Mouse (Mus musculus) embryonic facial prominence, embryonic 15.5 days (tissue): ENCODE data around the gene Sec1. TPM values are rescaled to one million over a fixed set of nuclear protein-coding genes. Genes with fewer than 3 reads are reported as not detected.
"Not testable (repeated sequence)": the region's sequence is repeated elsewhere in the genome, so short reads cannot be mapped to it uniquely, and the experiment has no call there.

Experiments
- ATAC-seq: fragments of 200-750 bp; cut with Nextera tagmentation; 2 replicates; pipeline ENCODE4 v1.8.0; 2017; ENCODE audit warnings: low read depth, moderate TSS enrichment; ENCODE audit not compliant: insufficient number of reproducible peaks, low FRiP score, low TSS enrichment
- H3K27ac ChIP-seq: fragments of 300-500 bp; sonication (generic); replicated peaks from 2 replicates; pipeline ENCODE4 v1.5.1; 2015; ENCODE audit warnings: mild to moderate bottlenecking, inconsistent platforms
- H3K27me3 ChIP-seq: fragments of 300-500 bp; sonication (generic); 2 replicates; pipeline ENCODE4 v1.6.1; 2015; ENCODE audit warnings: inconsistent platforms
- H3K36me3 ChIP-seq: fragments of 300-500 bp; sonication (generic); 2 replicates; pipeline ENCODE4 v1.6.1; 2015; ENCODE audit warnings: mild to moderate bottlenecking, inconsistent platforms
- H3K4me1 ChIP-seq: fragments of 300-500 bp; sonication (generic); 2 replicates; pipeline ENCODE4 v1.6.1; 2015; ENCODE audit warnings: inconsistent platforms
- H3K4me2 ChIP-seq: fragments of 300-500 bp; sonication (generic); replicated peaks from 2 replicates; pipeline ENCODE4 v1.6.1; 2015; ENCODE audit warnings: mild to moderate bottlenecking, inconsistent platforms
- H3K4me3 ChIP-seq: fragments of 300-500 bp; sonication (generic); replicated peaks from 2 replicates; pipeline ENCODE4 v1.5.1; 2015; ENCODE audit warnings: mild to moderate bottlenecking, inconsistent platforms
- H3K9ac ChIP-seq: fragments of 300-500 bp; sonication (generic); 2 replicates; pipeline ENCODE4 v1.6.1; 2015; ENCODE audit warnings: inconsistent platforms
- H3K9me3 ChIP-seq: fragments of 300-500 bp; sonication (generic); replicated peaks from 2 replicates; pipeline ENCODE4 v1.6.1; 2016; ENCODE audit warnings: inconsistent platforms
- WGBS: fragments of 180-500 bp; shearing (Covaris S2); methylation state at CpG from one replicate; pipeline ENCODE4 v1.1.7; 2015; 5-methylcytosine and 5-hydroxymethylcytosine counted together
- polyA plus RNA-seq: library from polyadenylated mRNA; unstranded; fragments of >200 nt; fragmentation: Nextera tagmentation; extraction: Ambion mirVana; gene quantifications from 2 replicates; pipeline ENCODE4 v1.2.1, GENCODE M21; 2015

Gene Sec1
- polyA plus RNA-seq, 1 experiment from 2014 or later = 9.6 TPM

DNA sequence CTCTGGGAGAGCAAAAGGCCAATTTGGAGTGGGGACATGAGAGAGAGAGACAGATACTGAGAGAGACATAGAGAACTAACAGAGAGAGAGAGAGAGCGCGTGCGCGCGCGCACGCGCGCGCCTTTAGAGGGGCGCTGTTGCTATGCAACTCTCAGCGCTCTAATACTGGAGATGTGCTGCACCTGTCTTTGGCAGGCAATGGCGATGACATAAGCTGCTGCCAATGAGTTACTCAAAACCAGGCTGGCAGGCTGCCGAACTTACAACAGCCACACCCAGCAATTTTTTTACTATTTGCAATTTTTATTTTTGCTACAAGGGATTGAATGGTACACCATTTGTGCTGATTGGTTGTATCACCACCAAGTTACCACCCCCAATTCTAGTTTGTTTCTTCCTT, 26.4 kb downstream of the Sec1 start:
- Histone ChIP-seq H3K27me3 (no peaks in the 10 kb centered on the region), H3K27ac (no peak overlapping the region), H3K4me1 (peaks cover 12% of the 10 kb centered on the region; the same call in 1 of the 2 replicates), H3K4me2 (no peak overlapping the region), H3K9ac (no peak overlapping the region), H3K36me3 (no peaks in the 10 kb centered on the region), H3K4me3 (no peak overlapping the region), H3K9me3 (no peaks in the 10 kb centered on the region)
- WGBS = 67% methylated on average over 14 of the region's 14 CpGs
- ATAC-seq = no peak

DNA sequence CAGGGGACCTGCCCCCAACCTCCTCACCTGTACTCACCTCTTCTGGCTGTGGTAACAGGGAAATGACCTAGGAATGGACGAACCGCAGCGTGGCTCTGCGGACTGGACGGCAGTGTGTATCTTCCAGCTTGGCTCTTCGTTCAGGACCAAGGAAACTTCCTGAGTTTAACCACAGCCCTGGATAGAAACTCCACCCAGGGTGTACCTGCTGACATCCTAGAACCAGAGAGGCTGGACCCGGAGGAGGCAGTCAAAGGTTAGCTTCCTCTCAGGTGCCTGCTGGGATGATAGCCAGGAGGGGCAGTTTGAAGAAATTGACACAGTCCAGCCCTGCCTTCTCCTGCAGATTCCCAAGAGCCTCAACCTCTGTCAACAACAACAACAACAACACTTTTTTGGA, 28.0 kb downstream of the Sec1 start, which contains the start of gene Fut2:
Fut2 (minus strand) TSS at position 234 of the 400 bp plus-strand sequence.
- Histone ChIP-seq H3K4me2 (peak within 1 kb of the TSS; percentile 1; the same call in 1 of the 2 replicates), H3K9ac (no peak within 1 kb of the TSS), H3K27ac (peak within 1 kb of the TSS; percentile 56)

DNA sequence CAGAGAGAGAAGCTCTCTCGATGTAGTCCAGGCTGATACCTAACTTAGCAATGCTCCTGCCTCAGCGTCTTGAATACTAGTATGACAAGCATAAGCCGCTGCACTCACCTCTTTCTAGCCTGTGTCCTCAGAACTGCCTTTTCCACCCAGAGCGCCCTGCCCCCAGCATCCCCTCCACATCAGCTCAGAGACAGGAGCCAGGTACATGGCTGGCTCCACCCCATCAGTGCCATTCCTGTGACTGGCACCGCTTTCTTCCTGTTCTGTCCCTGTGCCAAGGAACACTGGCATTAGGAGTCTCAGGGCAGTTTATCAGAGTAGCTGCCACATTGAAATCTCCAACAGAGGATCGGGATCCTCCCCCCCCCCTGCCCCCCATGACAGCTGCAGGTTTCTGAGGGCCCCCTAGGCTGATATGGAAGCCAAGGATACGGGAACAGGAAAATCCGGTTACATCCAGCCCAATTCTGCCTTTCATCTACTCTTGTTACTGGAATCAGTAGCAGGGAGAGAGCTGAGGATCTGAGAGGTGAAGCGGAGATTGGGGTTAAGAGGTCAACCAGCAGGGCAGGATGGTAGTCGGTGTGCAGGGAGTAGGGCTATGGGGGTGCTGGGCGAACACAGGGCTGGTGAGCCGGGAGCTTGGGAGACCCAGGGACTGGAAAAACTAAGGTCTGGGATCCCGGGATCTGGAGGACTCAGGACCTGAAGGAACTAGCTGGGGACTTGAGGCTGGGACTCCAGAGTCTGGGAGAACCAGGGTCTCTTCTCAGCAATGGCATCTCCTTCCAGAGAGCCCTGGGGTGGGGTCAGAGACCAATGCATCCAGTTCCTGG, 28.7 kb downstream of the Sec1 start:
- no peak; the same call in 1 of the 2 replicates for ATAC-seq
- H3K27me3 ChIP-seq = no peaks in the 10 kb centered on the region
- H3K4me3 ChIP-seq = no peak overlapping the region
- peak overlapping the region; percentile 56 for H3K27ac ChIP-seq
- WGBS = 37% methylated on average over 13 of the region's 13 CpGs
- peaks cover 12% of the 10 kb centered on the region; the same call in 1 of the 2 replicates for H3K4me1 ChIP-seq
- H3K9ac ChIP-seq = no peak overlapping the region
- no peaks in the 10 kb centered on the region for H3K36me3 ChIP-seq
- peak overlapping the region; percentile 1; the same call in 1 of the 2 replicates for H3K4me2 ChIP-seq
- no peaks in the 10 kb centered on the region for H3K9me3 ChIP-seq

More for the DNA sequence above, 28.0 kb downstream of the Sec1 start, which contains the start of gene Fut2:
- 79% methylated on average over 7 of the region's 7 CpGs for WGBS
- ATAC-seq = no peak
- Histone ChIP-seq H3K27me3 (no peaks in the 10 kb centered on the region), H3K4me3 (no peak within 1 kb of the TSS), H3K9me3 (no peaks in the 10 kb centered on the region), H3K36me3 (no peaks in the 10 kb centered on the region), H3K4me1 (peaks cover 12% of the 10 kb centered on the region; the same call in 1 of the 2 replicates)

DNA sequence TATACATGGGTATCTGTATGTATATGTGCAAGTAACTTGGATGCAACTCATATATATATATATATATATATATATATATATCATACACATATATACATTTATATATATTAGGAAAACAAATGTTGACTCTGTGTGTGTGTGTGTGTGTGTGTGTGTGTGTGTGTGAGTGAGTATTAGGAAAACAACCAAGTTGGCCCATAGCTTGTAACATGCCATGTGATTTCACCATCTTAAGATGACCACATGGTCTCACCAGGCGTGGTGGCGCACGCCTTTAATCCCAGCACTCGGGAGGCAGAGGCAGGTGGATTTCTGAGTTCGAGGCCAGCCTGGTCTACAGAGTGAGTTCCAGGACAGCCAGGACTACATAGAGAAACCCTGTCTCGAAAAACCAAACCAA, 32.5 kb downstream of the Sec1 start:
- not testable (repeated sequence) for H3K4me3 ChIP-seq, H3K9ac ChIP-seq, H3K4me2 ChIP-seq, ATAC-seq, H3K27ac ChIP-seq, H3K9me3 ChIP-seq, H3K36me3 ChIP-seq, H3K27me3 ChIP-seq
- H3K4me1 ChIP-seq = peaks cover 12% of the 10 kb centered on the region; the same call in 1 of the 2 replicates
- WGBS = 87% methylated on average over 6 of the region's 6 CpGs

DNA sequence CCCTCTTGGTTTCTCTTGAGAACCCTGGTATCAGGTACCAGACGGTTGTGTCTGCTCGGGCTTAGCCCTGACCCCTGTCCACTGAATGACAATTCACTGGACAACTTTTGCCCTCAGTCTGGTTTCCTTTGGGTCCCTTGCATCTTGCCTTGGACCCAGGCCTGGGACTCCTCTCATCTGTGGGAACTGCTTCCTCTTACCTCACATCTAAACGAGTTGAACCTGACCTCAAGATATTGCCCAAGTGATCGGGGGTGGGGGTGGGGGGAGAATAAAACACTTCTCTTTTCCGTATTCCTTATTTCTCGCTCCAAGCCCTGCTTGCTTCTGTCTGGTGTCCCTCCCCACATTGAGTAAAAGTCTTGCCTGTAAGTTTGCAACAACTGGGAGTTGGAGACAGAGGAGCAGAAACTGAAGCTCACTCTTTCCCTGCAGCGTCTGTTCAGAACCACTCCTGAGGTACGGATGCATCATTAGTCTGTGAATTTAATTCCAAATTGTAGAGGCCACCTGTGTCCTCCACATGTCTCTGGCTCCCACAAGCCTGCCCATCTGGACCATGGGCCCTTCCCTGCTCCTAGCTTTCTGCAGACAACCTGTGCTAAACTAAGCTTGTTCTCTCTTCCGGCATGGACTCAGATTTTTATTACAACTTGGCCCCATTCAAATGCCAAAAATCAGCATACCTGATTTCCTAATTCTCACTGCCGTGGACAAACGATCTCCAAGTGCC, 33.3 kb downstream of the Sec1 start:
- no peaks in the 10 kb centered on the region for H3K36me3 ChIP-seq
- H3K9ac ChIP-seq = no peak overlapping the region
- no peak for ATAC-seq
- H3K4me2 ChIP-seq = no peak overlapping the region
- no peaks in the 10 kb centered on the region for H3K27me3 ChIP-seq
- WGBS = 77% methylated on average over 11 of the region's 11 CpGs
- no peaks in the 10 kb centered on the region for H3K9me3 ChIP-seq
- no peak overlapping the region for H3K27ac ChIP-seq
- H3K4me3 ChIP-seq = no peak overlapping the region
- peaks cover 17% of the 10 kb centered on the region for H3K4me1 ChIP-seq

DNA sequence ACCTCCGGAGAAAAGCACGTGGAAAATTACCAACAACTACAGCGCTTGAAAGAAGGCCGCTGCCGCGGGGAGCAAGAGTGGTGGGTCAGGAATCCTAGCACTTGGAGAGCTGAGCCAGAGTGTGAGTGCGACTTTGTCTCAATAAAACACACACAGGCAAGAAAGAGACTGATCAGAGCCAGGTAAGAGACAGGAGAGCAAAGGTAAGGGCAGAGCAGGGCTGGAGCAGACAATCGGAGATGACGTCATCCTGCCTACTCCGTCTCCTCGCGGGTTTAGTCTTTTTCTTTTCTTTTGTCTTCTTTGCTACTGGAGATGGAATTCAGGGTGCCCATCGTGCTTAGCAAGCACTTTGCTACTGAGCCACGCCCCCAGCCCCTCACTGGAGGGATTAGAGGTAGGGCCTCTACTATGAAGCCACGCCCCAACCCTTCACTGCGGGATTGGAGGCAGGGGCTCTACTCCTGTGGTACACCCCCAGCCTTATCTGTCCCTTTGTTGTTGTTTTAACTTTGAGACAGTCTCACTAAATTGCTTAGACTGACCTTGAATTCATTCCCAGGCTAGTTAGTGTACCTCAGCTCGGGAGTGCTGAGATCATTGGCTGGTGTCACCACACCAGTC, 39.7 kb downstream of the Sec1 start:
- Histone ChIP-seq H3K36me3 (no peaks in the 10 kb centered on the region), H3K27me3 (no peaks in the 10 kb centered on the region), H3K9me3 (no peaks in the 10 kb centered on the region), H3K4me1 (peaks cover 17% of the 10 kb centered on the region), H3K4me2 (peak overlapping the region; percentile 39), H3K4me3 (peak overlapping the region; percentile 6; the same call in 1 of the 2 replicates), H3K27ac (peak overlapping the region; percentile 69; the same call in 1 of the 2 replicates), H3K9ac (no peak overlapping the region)
- 28% methylated on average over 17 of the region's 17 CpGs for WGBS
- ATAC-seq = 0 out of 2 replicates have a peak, but pooled peaks have one; percentile 29

DNA sequence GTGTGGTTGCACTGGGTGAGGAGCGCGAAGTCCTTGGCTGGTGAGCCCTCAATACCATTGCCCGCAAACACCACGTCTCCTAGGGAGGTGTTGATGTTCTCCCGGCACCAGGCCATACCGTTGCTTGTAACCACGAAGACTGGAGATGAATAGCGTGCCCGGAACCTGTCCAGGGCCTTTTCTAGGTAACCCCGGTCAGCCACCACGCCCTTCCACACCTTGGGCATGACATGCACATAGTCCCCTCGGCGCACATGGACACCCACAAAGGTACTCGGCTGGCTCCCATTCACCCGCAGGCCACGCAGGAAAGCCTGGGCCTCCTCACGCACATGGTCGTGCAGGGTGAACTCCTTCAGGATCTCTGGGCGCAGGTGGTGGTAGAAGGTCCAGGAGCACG, 43.7 kb downstream of the Sec1 start:
- H3K27me3 ChIP-seq, H3K27ac ChIP-seq, H3K9me3 ChIP-seq, H3K4me1 ChIP-seq, H3K4me2 ChIP-seq, H3K36me3 ChIP-seq, H3K4me3 ChIP-seq, H3K9ac ChIP-seq, ATAC-seq: not testable (repeated sequence)
- WGBS = 93% methylated on average over 20 of the region's 20 CpGs

DNA sequence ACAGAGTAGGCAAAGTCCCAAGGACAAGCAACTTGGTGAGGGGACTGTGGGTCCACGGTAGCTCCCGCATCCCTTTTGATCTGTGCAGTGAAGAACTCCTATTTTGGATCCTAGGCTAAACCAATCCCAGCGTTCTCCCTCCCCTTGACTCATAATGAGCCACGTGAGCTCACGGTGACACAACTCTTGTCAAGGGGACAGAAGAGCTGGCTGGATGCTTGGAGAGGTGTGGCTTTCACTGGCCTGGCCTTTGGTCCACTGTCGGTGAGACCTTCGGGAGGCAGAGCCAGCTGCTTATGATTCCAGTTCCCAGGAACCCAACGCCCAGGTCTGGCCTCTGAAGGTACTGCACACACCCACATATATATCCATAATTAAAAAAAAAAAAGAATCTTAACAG, 44.9 kb downstream of the Sec1 start:
- H3K9me3 ChIP-seq = no peaks in the 10 kb centered on the region
- H3K36me3 ChIP-seq = no peaks in the 10 kb centered on the region
- no peak for ATAC-seq
- no peak overlapping the region for H3K9ac ChIP-seq
- no peaks in the 10 kb centered on the region for H3K27me3 ChIP-seq
- H3K4me2 ChIP-seq = no peak overlapping the region
- H3K27ac ChIP-seq = no peak overlapping the region
- 81% methylated on average over 8 of the region's 8 CpGs for WGBS
- H3K4me3 ChIP-seq = no peak overlapping the region
- H3K4me1 ChIP-seq = peaks cover 9% of the 10 kb centered on the region

DNA sequence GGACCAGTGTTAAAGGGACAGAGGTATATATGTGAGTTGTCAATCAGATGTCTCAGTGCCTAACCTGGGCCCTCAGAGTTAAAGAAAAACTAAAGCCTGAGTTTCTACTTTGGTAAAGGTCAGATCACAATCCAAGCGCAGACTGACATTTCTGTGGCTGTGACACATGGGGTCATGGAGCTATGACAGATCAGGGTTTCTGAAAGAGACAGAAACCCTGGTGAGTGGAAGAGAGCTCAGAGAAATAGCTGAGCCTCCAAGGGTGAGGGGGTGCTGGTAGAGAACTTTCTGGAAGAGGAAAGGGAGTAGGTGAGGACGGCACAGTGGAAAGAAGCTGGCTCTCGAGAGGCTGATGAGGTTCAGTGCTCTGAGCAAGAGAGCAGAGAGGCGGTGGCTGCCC, 47.5 kb downstream of the Sec1 start:
- Histone ChIP-seq H3K27me3 (no peaks in the 10 kb centered on the region), H3K9me3 (no peaks in the 10 kb centered on the region), H3K27ac (no peak overlapping the region), H3K36me3 (no peaks in the 10 kb centered on the region), H3K9ac (no peak overlapping the region), H3K4me3 (no peak overlapping the region), H3K4me1 (peaks cover 32% of the 10 kb centered on the region), H3K4me2 (no peak overlapping the region)
- no peak for ATAC-seq
- WGBS = 82% methylated on average over 4 of the region's 4 CpGs

DNA sequence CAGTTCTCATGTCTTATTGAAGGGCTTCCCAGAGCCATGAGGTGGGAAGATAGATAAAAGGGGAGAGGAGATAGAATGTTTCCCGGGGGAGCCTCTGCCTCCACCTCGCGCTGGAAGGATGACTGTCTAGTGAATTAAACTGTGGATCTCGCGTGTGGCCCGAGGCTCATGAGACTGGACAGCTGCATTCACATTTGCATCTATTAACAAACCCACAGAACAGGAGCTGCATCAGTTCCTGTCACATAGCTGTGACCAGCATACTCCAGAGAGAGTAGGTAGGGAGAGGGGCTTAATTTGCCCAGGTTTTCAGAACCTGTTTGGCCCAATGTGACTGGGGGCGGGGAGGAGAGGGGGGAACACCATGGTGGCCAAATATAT, 48.6 kb downstream of the Sec1 start:
- no peak overlapping the region for H3K4me2 ChIP-seq
- H3K4me1 ChIP-seq = peaks cover 43% of the 10 kb centered on the region
- 88% methylated on average over 7 of the region's 7 CpGs for WGBS
- no peak overlapping the region for H3K9ac ChIP-seq
- H3K36me3 ChIP-seq = no peaks in the 10 kb centered on the region
- no peak overlapping the region for H3K4me3 ChIP-seq
- H3K27me3 ChIP-seq = no peaks in the 10 kb centered on the region
- no peak overlapping the region for H3K27ac ChIP-seq
- no peak for ATAC-seq
- no peaks in the 10 kb centered on the region for H3K9me3 ChIP-seq
